ENCODE assay signal across 9 mouse cellular contexts in genomic region chr8:86901972-86902371, GRCm38 (mm10). TPM values are rescaled to one million over a fixed set of nuclear protein-coding genes. Genes with fewer than 3 reads are reported as not detected.
A peak's percentile ranks its signal among the peaks of the same experiment; 100 is the strongest.
DNase-seq lines count a peak whose midpoint lies in the region; ATAC-seq and TF ChIP-seq lines count a peak whose summit lies in the region.
"Had no signal": no experiment of that assay in that cellular context is flagged by ENCODE, and none has a peak within 500 bp of the region (broad histone marks: within the 10 kb centered on the region; RNA-seq: fewer than 3 reads in every experiment).

No protein-coding gene starts in this region.

- H3K9ac ChIP-seq in lung, embryonic 14.5 days = no peak overlapping the region
- H3K9ac ChIP-seq in forebrain, embryonic 11.5 days (ENCODE audit: low read length) = no peak overlapping the region
- no peak overlapping the region for H3K9ac ChIP-seq in hindbrain, embryonic 12.5 days
- H3K9ac ChIP-seq: limb, embryonic 12.5 days had no signal

- 41% methylated on average over 5 of the region's 5 CpGs for WGBS in lung, embryonic 14.5 days
- WGBS in forebrain, embryonic 11.5 days = 75% methylated on average over 5 of the region's 5 CpGs
- 57% methylated on average over 5 of the region's 5 CpGs for WGBS in hindbrain, embryonic 12.5 days

- no peaks in the 10 kb centered on the region for H3K4me1 ChIP-seq in cortical plate, adult 2 months (ENCODE audit: control insufficient read depth, insufficient read depth, low read length)
- no peaks in the 10 kb centered on the region for H3K4me1 ChIP-seq in lung, embryonic 14.5 days (ENCODE audit: insufficient read depth)
- no peaks in the 10 kb centered on the region for H3K4me1 ChIP-seq in forebrain, embryonic 11.5 days (replicated peaks; ENCODE audit: control insufficient read depth, insufficient read depth, low read length)
- H3K4me1 ChIP-seq in hindbrain, embryonic 12.5 days = no peaks in the 10 kb centered on the region

- H3K27me3 ChIP-seq in lung, embryonic 14.5 days (ENCODE audit: insufficient read depth, low read length) = no peaks in the 10 kb centered on the region
- H3K27me3 ChIP-seq in forebrain, embryonic 11.5 days (ENCODE audit: control insufficient read depth, insufficient read depth, low read length) = no peaks in the 10 kb centered on the region
- 0 out of 2 replicates have a peak, but pooled peaks cover 4% of the 10 kb centered on the region for H3K27me3 ChIP-seq in hindbrain, embryonic 12.5 days
- H3K27me3 ChIP-seq: limb, embryonic 12.5 days had no signal

- no peak for TF ChIP-seq CTCF in cortical plate, adult 2 months (IDR thresholded peaks at IDR 0.05; ENCODE audit: extremely low read depth, insufficient read depth, low read length)
- TF ChIP-seq CTCF in lung, embryonic 14.5 days (IDR thresholded peaks at IDR 0.05; ENCODE audit: low read depth) = no peak

- ATAC-seq in lung, embryonic 14.5 days (ENCODE audit: insufficient read depth) = no peak; the same call in 1 of the 2 replicates
- no peak for ATAC-seq in forebrain, embryonic 11.5 days (replicated peaks; ENCODE audit: low FRiP score)
- no peak for ATAC-seq in hindbrain, embryonic 12.5 days (ENCODE audit: low FRiP score)

- no peak overlapping the region for H3K4me3 ChIP-seq in cortical plate, adult 2 months (ENCODE audit: insufficient read depth, low read length)
- no peak overlapping the region for H3K4me3 ChIP-seq in lung, embryonic 14.5 days (ENCODE audit: low read depth, low read length)
- H3K4me3 ChIP-seq in forebrain, embryonic 11.5 days (ENCODE audit: low read depth, low read length) = no peak overlapping the region
- no peak overlapping the region for H3K4me3 ChIP-seq in hindbrain, embryonic 12.5 days
- H3K4me3 ChIP-seq: limb, embryonic 12.5 days had no signal

- peak; percentile 57 for DNase-seq in ES-CJ7 (ENCODE audit: low read depth, low spot score)
- DNase-seq in heart, postnatal 14 days = peak; percentile 46 to 62
- DNase-seq in lung, embryonic 14.5 days = peak; percentile 53
- no peak for DNase-seq in cerebellum, adult 8-10 months
- DNase-seq in forebrain, embryonic 11.5 days (ENCODE audit: low spot score) = no peak
- DNase-seq: cerebellum, postnatal 25 days had no signal

- peak overlapping the region; percentile 59; the same call in 1 of the 2 replicates for H3K27ac ChIP-seq in cortical plate, adult 2 months (ENCODE audit: insufficient read depth, low read length)
- H3K27ac ChIP-seq in lung, embryonic 14.5 days (ENCODE audit: low read depth) = peak overlapping the region; percentile 15; the same call in 1 of the 2 replicates
- no peak overlapping the region for H3K27ac ChIP-seq in forebrain, embryonic 11.5 days (ENCODE audit: low read depth, low read length)
- H3K27ac ChIP-seq in hindbrain, embryonic 12.5 days = no peak overlapping the region
- H3K27ac ChIP-seq: limb, embryonic 12.5 days had no signal

- intact Hi-C loops in heart, postnatal 14 days (cut with DNase I) = loop anchor here (2.0 to 5.0 kb wide), 5 partner anchors 40 to 1205 kb away; no protein-coding TSS in a partner anchor

- H3K4me2 ChIP-seq in lung, embryonic 14.5 days = no peak overlapping the region
- H3K4me2 ChIP-seq in forebrain, embryonic 11.5 days (ENCODE audit: low read depth, low read length, severe bottlenecking) = no peak overlapping the region
- H3K4me2 ChIP-seq in hindbrain, embryonic 12.5 days (replicated peaks) = no peak overlapping the region
- H3K4me2 ChIP-seq: limb, embryonic 12.5 days had no signal

- TF ChIP-seq POLR2A in cortical plate, adult 2 months (IDR thresholded peaks at IDR 0.05; ENCODE audit: extremely low read depth, insufficient read depth, low read length) = no peak

- H3K36me3 ChIP-seq in lung, embryonic 14.5 days (ENCODE audit: insufficient read depth) = no peaks in the 10 kb centered on the region
- H3K36me3 ChIP-seq in forebrain, embryonic 11.5 days (ENCODE audit: control insufficient read depth, insufficient read depth, low read length) = no peaks in the 10 kb centered on the region
- no peaks in the 10 kb centered on the region for H3K36me3 ChIP-seq in hindbrain, embryonic 12.5 days
- H3K36me3 ChIP-seq: limb, embryonic 12.5 days had no signal

- no peaks in the 10 kb centered on the region for H3K9me3 ChIP-seq in lung, embryonic 14.5 days (ENCODE audit: low read depth, low read length)
- no peaks in the 10 kb centered on the region for H3K9me3 ChIP-seq in forebrain, embryonic 11.5 days (ENCODE audit: control insufficient read depth, low read length)
- no peaks in the 10 kb centered on the region for H3K9me3 ChIP-seq in hindbrain, embryonic 12.5 days (replicated peaks)
- H3K9me3 ChIP-seq: limb, embryonic 12.5 days had no signal

RNA-seq across cellular contexts. Expression of gene N4bp1, which starts 16.9 kb away (rescaled TPM):
- 15.8 and 16.7 TPM in 2 replicates for polyA plus RNA-seq in cortical plate, adult 2 months (2012; rRNA removed)
- total RNA-seq in heart, postnatal 14 days (2021) = 10 to 100 TPM; 17.1 to 18.0 TPM
- polyA plus RNA-seq in lung, embryonic 14.5 days (2014; fragmentation: Nextera tagmentation; extraction: Ambion mirVana) = 11.3 and 11.5 TPM in 2 replicates
- polyA plus RNA-seq in forebrain, embryonic 11.5 days (2014; fragmentation: Nextera tagmentation; extraction: Ambion mirVana) = 11.3 and 12.3 TPM in 2 replicates
- polyA plus RNA-seq in hindbrain, embryonic 12.5 days (2016; fragmentation: Nextera tagmentation; extraction: Ambion mirVana) = 12.2 and 13.2 TPM in 2 replicates

Comparison
In these comparisons a context has a peak if more than half of its experiments do, and no peak if none do; other contexts are left out.
1. DNase-seq: peak in ES-CJ7 (single experiment), heart, postnatal 14 days (2 of 2) and lung, embryonic 14.5 days (single experiment); none in cerebellum, adult 8-10 months (single experiment) and forebrain, embryonic 11.5 days (single experiment).
2. H3K27ac ChIP-seq: peak in cortical plate, adult 2 months (single experiment) and lung, embryonic 14.5 days (single experiment); none in forebrain, embryonic 11.5 days (single experiment) and hindbrain, embryonic 12.5 days (single experiment).